Mouse (Mus musculus): ENCODE data around the gene Acot2. TPM values are rescaled to one million over a fixed set of nuclear protein-coding genes. Genes with fewer than 3 reads are reported as not detected.
"Not testable (repeated sequence)": the region's sequence is repeated elsewhere in the genome, so short reads cannot be mapped to it uniquely, and the experiment has no call there.

The Acot2 gene
- total and polyA plus RNA-seq, 3 experiments, result 9.8 to 13.0 TPM; not detected in 1

- Histone ChIP-seq H3K36me3 (ENCODE audit: control insufficient read depth in 1 of 2, insufficient read depth in 2 of 2, low read length in 2 of 2) (no peaks in the 10 kb centered on the region), H3K4me1 (ENCODE audit: control insufficient read depth in 1 of 2, insufficient read depth in 2 of 2, low read length in 2 of 2) (no peaks in the 10 kb centered on the region), H3K9ac (ENCODE audit: control insufficient read depth, low read depth, low read length, poor library complexity, severe bottlenecking) (no peak overlapping the region), H3K9me3 (replicated peaks; ENCODE audit: insufficient read depth, low read length) (no peaks in the 10 kb centered on the region), H3K27me3 (ENCODE audit: control insufficient read depth in 1 of 2, insufficient read depth in 2 of 2, low read length in 2 of 2) (peaks cover 0 to 5% of the 10 kb centered on the region in 2 experiments; a peak in 2 of 4 replicates), H3K27ac (ENCODE audit: control insufficient read depth, low read depth, low read length) (no peak overlapping the region), H3K79me2 (ENCODE audit: control insufficient read depth, insufficient read depth, low read length, poor library complexity) (no peaks in the 10 kb centered on the region), H3K4me3 (ENCODE audit: control insufficient read depth in 1 of 2, insufficient read depth in 1 of 2, low read depth in 2 of 2, low read length in 2 of 2) (no peak overlapping the region)
- TF ChIP-seq ZNF384 (IDR thresholded peaks at IDR 0.05; ENCODE audit: low read depth, low read length) (no peak), NELFE (IDR thresholded peaks at IDR 0.05; ENCODE audit: low read depth, low read length) (no peak), TBP (IDR thresholded peaks at IDR 0.05; ENCODE audit: low read depth, low read length) (no peak), ZMIZ1 (IDR thresholded peaks at IDR 0.05; ENCODE audit: low read depth, low read length) (no peak), TAL1 (IDR thresholded peaks at IDR 0.05; ENCODE audit: low read length) (no peak), MEF2A (IDR thresholded peaks at IDR 0.05; ENCODE audit: extremely low read depth, insufficient replicate concordance, low read depth, low read length, poor library complexity, severe bottlenecking) (no peak), E2F4 (IDR thresholded peaks at IDR 0.05; ENCODE audit: borderline replicate concordance, low read depth, low read length) (no peak), NRF1 (IDR thresholded peaks at IDR 0.05; ENCODE audit: insufficient read depth, low read depth, low read length, poor library complexity, severe bottlenecking) (no peak), BHLHE40 (IDR thresholded peaks at IDR 0.05; ENCODE audit: borderline replicate concordance, low read depth, low read length) (no peak)
- no peak for DNase-seq (ENCODE audit: low read depth, low spot score)
These were observed 26.0 kb downstream of the Acot2 start for GRCm38 (mm10) chr12:84013701-84014100.

DNA sequence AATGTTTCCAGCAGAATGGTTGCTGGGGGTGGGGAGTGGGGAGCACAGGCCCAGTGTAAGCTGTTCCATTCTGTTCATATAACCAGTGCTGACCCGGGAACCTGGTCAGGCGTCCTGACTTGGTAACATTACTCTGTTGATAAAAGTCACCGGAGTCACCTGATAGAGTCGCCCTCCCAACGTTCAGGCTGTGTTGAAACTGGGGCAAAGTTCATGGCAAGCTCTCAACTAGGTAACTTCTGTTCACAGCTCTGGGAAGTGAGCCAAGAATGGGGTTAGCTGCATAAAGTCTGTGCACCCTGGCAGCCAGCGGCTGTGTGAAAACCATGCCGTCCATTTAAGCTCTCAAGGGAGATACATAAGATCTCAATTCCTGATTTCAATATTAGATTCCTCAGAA is 32.9 kb downstream of the Acot2 start:
- H3K36me3 ChIP-seq (ENCODE audit: control insufficient read depth in 1 of 2, insufficient read depth in 2 of 2, low read length in 2 of 2); H3K9ac ChIP-seq (ENCODE audit: control insufficient read depth, low read depth, low read length, poor library complexity, severe bottlenecking); H3K79me2 ChIP-seq (ENCODE audit: control insufficient read depth, insufficient read depth, low read length, poor library complexity); H3K27me3 ChIP-seq (ENCODE audit: control insufficient read depth in 1 of 2, insufficient read depth in 2 of 2, low read length in 2 of 2); H3K4me3 ChIP-seq (ENCODE audit: control insufficient read depth in 1 of 2, insufficient read depth in 1 of 2, low read depth in 2 of 2, low read length in 2 of 2); H3K27ac ChIP-seq (ENCODE audit: control insufficient read depth, low read depth, low read length); H3K9me3 ChIP-seq (replicated peaks; ENCODE audit: insufficient read depth, low read length): not testable (repeated sequence)
- TF ChIP-seq MXI1 (IDR thresholded peaks at IDR 0.05; ENCODE audit: low read depth, low read length) (peak; percentile 68), SIN3A (IDR thresholded peaks at IDR 0.05; ENCODE audit: low read length) (0 out of 2 replicates have a peak, but pooled peaks have one; percentile 28), ETS1 (IDR thresholded peaks at IDR 0.05; ENCODE audit: low read depth, low read length) (peak; percentile 70), TCF12 (IDR thresholded peaks at IDR 0.05; ENCODE audit: low read depth, low read length) (peak; percentile 32; the same call in 1 of the 2 replicates), EP300 (IDR thresholded peaks at IDR 0.05; ENCODE audit: low read depth in 1 of 2, low read length in 2 of 2) (peak; percentile 17 to 40; a peak in 1 of 4 replicates), USF1 (IDR thresholded peaks at IDR 0.05; ENCODE audit: low read depth, low read length) (peak; percentile 35; the same call in 1 of the 2 replicates)
- DNase-seq (ENCODE audit: low read depth, low spot score), result peak; percentile 92
- peaks cover 0 to 10% of the 10 kb centered on the region in 2 experiments; a peak in 2 of 4 replicates for H3K4me1 ChIP-seq (ENCODE audit: control insufficient read depth in 1 of 2, insufficient read depth in 2 of 2, low read length in 2 of 2)
